Mouse (Mus musculus) adrenal gland, adult (tissue): ENCODE measurements at regions not wholly inside any gene's neighbourhood (a gene's known extent, or its start where the extent isn't known, plus 50 kb on each side); places are given as distances from the start of the nearest gene placed in this dataset.
"Not testable (repeated sequence)": the region's sequence is repeated elsewhere in the genome, so short reads cannot be mapped to it uniquely, and the experiment has no call there.

Experiments
- DNase-seq, 2 experiments: peaks; one replicate each; pipeline ENCODE4 v3.0.0; 2022 to 2023; ENCODE audit warnings: low spot score in 1 of 2; ENCODE audit not compliant: inconsistent age in 2 of 2

DNA sequence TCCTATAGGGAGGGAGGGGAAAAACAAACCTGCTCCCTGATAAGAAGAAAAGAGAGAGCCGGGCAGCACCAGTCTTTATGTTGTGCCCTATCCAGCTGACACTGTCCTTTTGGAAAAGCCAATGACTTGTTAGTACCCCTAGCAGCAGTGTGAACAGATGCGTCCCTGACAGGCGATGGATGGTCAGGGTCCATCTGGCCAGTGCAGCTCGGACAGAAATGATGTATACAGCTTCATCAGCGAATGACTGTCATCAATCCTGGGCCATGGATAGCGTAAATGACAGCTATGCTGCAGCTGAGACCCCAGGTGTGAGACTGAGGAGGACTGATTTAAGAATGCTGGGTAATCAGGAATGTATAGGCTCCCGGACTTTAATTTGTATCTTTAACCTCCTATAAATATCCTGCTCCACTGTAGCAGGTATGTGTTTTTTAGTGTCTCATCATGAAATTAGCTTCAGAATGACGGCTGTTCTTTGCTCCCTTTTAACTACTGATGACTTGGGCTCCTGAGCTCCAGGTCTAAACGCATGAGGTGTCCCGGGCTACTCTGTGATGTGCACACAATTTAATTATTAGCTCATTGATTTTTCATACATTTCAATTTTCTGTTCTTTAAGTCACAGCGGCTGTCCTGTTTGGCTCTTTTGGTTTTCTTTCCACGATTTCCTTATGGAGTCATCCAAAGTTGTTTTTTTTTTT, 353.9 kb upstream of the Fign start:
- no peak for DNase-seq

DNA sequence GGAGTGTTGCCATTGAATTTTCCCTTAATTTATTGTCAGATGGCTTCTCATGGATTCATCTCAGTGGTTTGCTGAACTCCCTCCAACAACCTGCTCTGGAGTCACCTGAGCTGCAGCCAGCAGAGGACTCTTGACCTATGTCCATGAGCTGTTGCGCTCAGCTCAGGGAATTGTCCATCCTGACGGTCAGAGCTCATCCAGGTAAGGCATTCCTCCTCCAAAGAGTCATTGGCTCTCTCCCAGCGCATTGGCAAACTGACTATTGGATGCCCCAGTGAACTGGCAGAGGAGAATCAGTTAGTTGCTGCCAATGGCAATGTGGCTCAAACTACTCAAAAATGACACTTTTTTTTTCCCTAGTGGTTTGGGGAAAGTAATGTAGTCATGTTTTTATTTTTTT, 345.3 kb upstream of the Fign start:
- no peak for DNase-seq

DNA sequence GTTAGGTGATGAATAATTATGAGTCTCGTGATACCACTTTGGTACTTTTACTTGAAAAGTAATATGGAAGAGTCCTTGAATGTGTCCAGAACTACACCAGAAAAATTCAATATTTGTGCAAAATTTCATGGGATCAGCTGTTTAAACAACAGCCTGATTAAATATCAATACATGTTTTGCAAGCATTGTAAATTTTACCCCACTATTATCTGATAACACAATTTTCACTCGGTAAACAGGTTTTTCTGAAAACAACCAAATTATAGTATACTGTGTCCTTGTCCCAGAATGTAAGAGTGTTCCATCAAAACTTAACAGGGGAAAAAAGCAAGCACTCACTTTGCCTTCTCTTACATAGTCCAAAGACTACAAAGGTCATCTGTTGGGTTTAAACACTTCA, 343.1 kb upstream of the Fign start:
- no peak for DNase-seq

DNA sequence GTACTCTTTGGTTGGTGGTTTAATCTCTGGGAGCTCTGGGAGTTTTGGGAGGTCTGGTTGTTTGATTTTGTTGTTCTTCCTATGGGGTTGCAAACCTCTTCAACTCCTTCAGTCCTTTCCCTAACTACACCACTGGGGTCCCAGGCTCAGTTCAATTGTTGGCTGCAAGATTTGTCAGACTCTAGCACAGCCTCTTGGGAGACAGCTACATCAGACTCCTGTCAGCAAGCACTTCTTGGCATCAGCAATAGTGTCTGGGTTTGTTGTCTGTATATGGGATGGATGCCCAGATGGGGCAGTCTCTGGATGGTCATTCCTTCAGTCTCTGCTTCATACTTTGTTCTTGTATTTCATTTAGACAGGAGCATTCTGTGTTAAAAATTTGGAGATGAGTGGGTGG, 319.3 kb upstream of the Fign start:
- not testable (repeated sequence) for DNase-seq

DNA sequence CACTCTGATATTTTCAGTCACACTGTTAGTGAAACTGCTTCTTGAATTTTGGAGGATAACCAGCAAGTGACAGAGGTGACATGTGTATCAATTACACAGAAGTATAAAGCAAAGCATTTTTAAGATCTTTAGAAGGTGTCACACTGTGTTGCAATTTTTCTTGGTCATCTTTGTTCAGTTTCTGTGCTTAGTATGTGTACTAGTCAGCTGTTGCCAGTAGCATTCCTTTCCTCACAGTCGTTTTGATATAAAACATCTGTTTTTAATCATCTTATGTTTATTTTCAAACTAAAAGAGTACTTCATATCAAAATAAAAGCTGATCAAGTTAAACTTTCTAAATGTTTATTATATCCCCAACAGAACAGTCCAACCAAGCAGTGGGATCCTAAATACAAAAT, 316.0 kb upstream of the Fign start:
- no peak for DNase-seq

DNA sequence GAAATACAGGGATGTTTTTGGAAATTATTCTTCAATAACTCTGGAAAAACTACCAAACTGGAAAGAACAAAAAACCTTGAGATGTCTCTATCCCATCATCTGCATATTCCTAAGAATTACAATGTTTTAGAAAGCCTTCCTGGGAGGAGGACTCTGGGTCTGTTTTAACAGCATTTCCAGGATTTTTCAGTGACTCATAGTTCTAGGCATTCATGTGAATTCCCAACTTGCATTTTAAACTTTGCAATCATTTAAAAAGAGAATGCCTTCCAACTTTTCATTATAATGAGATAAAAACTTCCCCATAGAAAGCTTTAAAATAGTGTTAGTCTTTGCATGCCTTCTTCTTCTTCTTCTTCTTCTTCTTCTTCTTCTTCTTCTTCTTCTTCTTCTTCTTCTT, 315.4 kb upstream of the Fign start:
- DNase-seq = no peak

DNA sequence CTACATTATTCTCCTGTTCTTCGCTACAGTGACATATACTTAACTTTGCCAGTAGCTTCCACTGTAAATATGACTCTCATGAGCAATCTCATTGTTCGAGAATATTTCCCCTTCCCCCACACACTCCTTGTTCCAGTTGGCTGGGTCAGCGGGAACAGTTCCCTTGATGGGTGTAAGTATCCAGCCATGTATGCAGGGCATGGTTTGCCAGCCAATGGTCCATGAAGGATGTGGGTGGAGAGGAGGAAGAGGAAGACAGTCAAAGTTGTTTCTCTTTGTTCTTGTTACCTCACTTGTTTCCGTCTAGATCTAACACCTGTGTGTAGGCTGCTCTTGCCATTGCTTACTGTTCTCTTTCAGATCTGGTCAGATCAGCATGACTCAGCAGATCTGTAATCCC, 298.1 kb upstream of the Fign start:
- no peak for DNase-seq

DNA sequence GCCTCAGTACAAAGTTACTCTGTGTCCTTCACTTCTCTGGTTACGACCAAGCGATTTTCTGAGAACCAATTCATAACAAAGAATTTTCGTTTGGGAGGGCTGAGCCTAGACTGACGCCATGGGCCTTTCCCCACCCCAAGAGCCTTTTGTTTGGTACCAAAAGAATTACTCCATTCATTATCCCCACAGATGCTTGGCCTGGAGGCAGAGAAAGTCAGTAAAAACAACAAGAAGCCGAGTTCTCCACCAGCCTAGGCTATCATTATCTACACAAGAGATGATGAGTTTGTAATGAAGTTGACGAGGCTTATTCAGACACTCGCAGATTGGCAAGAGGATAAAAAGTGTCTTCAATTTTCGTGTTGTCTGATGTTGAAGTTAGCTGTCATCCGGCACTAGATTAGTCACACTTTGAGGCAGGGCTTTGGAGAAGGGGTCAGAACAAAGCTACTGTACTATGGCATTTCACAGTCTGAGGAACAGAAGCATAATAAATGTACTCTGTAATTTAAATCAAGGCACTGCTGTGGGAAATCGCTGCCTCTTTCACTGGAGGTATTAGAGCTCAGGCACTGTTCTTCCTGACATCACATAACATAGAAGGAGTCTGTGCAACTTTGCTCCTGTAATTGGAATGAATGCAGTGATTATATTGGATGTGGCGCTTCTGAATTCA, 296.9 kb upstream of the Fign start:
- DNase-seq = no peak

DNA sequence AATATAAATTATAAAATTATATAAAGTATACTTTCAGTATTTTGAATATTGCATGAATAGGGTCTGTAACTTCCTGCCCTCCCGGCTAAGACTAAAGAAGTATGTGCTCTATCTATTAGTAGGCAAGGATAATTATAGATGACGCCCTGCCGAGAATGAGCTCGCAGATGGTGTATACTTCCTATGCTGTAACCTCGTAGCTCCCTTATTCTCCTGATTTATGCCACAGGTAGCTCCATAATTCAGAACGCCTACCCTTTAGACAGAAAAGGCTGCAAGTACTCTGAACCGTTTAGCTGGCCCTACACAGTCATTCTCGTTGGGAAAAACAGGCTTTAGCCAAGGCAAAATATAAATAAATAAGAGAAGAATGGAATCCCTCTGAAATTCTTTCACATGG, 296.4 kb upstream of the Fign start:
- DNase-seq = no peak

DNA sequence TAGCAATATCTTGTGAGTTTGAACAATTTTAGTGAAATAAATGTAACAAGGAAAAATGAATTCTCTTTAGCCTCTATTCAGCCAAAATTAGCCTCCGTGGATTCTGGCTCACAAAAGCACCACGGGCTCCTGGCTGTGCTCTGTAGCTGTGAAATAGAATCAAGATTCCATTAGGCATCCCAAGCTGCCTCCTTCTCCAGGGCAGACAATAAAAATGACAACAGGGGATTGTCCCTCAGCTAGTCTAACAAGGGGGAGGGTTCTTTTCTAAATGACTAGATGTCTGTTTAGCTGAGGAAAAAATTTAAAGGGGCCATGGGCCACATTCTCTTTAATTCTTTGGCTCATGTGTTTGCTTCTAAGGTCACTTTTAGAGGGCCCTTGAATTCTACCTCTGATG, 272.0 kb upstream of the Fign start:
- no peak for DNase-seq

DNA sequence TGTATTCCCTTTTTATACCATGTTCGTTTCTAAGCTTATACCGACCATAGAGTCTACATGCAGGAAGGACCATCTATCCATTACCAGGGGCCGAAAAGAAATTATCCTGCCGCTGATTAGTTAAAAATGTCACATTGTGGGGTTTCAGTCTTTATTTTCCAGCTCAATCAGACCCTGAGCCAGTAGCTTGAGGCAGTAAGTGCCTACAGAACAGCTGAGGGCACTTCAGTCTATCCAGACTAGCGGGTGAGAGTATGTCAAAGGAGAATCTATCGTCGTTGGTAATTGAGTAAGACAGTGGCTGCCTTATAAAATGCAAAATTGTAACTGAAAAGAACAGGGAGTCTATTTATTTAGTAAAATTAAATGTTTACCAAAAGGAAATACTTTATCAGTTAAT, 269.4 kb upstream of the Fign start:
- no peak for DNase-seq

DNA sequence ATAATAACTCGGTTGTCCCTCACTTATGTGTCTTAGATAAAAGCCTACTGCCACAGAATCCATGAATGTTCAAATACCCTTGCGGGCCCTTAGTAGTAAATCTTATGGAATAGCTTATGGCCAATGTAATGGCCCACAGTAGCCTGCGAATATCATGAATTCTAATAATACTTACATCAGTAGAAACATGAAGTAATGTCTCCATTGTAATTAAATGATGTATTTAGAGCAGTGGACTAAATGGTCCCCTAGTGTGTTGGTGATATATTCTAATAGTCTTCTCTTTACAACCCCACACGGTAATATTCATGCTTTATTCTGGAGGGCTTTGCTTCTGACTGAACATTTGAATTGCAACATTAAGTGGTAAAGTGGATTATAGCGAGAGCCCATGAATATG, 268.7 kb upstream of the Fign start:
- no peak for DNase-seq

DNA sequence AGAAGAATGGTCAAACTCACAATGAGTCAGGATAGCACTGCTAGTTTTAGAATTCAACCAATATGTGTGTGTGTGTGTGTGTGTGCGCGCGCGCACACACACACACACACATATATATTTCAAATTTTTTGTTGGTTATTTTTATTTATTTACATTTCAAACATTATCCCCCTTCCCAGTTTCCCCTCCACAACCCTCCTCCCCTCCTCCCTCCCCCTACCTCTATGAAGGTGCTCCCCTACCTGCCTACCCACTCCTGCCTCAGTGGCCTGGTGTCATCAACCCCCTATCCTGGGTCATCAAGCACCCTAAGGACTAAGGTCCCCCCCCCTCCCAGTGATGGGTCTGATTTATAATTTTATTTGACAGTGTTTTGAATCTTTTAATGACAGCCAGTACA, 258.4 kb upstream of the Fign start:
- DNase-seq = no peak

DNA sequence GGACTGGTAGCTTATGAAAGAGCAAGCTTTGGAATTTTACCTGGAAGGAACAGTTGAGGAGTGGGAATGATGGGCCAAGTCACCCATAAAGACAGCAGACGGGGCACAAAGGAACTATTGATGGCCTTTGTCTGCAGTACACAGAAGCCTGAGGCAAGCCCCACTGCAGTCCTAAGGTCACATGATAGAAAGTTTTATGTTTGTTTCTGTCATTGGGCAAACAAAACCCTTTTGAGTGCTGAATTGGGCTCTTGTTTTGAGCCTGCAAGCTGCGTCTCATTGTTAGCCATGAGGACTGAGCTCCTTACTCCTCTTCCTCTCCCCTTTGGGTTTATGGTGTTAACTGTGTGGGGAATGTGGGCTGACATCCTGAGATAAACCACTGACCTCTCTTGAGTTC, 227.7 kb upstream of the Fign start:
- no peak for DNase-seq
